Mouse (Mus musculus) kidney, adult 2 months (tissue): ENCODE results near the gene C8a. TPM values are rescaled to one million over a fixed set of nuclear protein-coding genes. Genes with fewer than 3 reads are reported as not detected.

Experiments
- DNase-seq: peaks from one replicate; pipeline ENCODE4 v3.0.0; 2021
- H3K27ac ChIP-seq: fragments of 200-500 bp; 2 replicates; pipeline ENCODE4 v1.5.1; 2012; ENCODE audit warnings: low read depth, low read length, control low read depth, inconsistent platforms; ENCODE audit not compliant: insufficient read depth
- H3K27me3 ChIP-seq: fragments of 200-500 bp; replicated peaks from 2 replicates; pipeline ENCODE4 v1.6.1; 2012; ENCODE audit warnings: mild to moderate bottlenecking, moderate library complexity, low read length, inconsistent platforms; ENCODE audit not compliant: control insufficient read depth, insufficient read depth
- H3K36me3 ChIP-seq: fragments of 200-500 bp; 2 replicates; pipeline ENCODE4 v1.6.1; 2012; ENCODE audit warnings: mild to moderate bottlenecking, moderate library complexity, low read length, inconsistent platforms; ENCODE audit not compliant: control insufficient read depth, insufficient read depth
- H3K4me1 ChIP-seq: fragments of 200-500 bp; 2 replicates; pipeline ENCODE4 v1.6.1; 2011; ENCODE audit warnings: low read length; ENCODE audit not compliant: control insufficient read depth, insufficient read depth
- H3K4me3 ChIP-seq: fragments of 200-500 bp; 2 replicates; pipeline ENCODE4 v1.5.1; 2011; ENCODE audit warnings: mild to moderate bottlenecking, low read depth, low read length, control low read depth; ENCODE audit not compliant: insufficient read depth
- CTCF ChIP-seq: fragments of 200-500 bp; conservative IDR thresholded peaks from 2 replicates; pipeline ENCODE4 v1.5.1; 2011; ENCODE audit warnings: low read depth, mild to moderate bottlenecking, control low read depth, low read length, moderate library complexity, mixed read lengths; ENCODE audit not compliant: insufficient read depth, insufficient read length
- POLR2A ChIP-seq: fragments of 200-500 bp; IDR thresholded peaks from one replicate; pipeline ENCODE4 v1.6.1; 2011; ENCODE audit warnings: low read depth, low read length, control low read depth
- WGBS: fragments of 180-500 bp; shearing (Covaris S2); methylation state at CpG from one replicate; pipeline ENCODE4 v1.1.7; 2018; 5-methylcytosine and 5-hydroxymethylcytosine counted together
- polyA plus RNA-seq: library from polyadenylated mRNA; depleted of rRNA; stranded (reverse); fragments of >200 nt; gene quantifications from 2 replicates; pipeline ENCODE4 v1.2.3, GENCODE M21; 2012

C8a gene
- polyA plus RNA-seq, 1 experiment: 10.4 TPM

DNA sequence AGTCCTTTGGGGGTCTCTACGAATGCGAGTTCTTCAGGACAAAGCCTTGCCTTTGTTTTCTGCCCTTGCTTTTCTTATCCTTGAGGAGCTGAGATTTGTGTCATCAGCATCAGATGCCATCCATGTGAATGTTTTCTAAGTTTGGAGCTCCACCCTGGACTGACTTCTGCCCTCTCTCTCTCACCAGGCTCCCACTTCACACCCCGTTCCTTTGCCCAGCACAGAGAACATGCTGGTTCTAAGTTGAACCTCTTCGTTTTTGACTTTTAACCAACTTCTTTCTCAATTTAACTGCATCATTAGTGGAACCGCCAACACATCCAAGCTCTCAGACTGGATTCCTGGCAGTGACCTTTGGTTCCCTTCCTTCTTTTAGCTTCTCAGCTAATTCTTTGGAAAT is 6.0 kb downstream of the C8a start:
- Histone ChIP-seq H3K4me3 (no peak overlapping the region), H3K27me3 (no peaks in the 10 kb centered on the region), H3K27ac (peak overlapping the region; percentile 52; the same call in 1 of the 2 replicates), H3K36me3 (no peaks in the 10 kb centered on the region), H3K4me1 (peaks cover 8% of the 10 kb centered on the region; the same call in 1 of the 2 replicates)
- 72% methylated on average over 5 of the region's 5 CpGs for WGBS
- no peak for TF ChIP-seq CTCF
- TF ChIP-seq POLR2A: no peak
- peak; percentile 64 for DNase-seq

DNA sequence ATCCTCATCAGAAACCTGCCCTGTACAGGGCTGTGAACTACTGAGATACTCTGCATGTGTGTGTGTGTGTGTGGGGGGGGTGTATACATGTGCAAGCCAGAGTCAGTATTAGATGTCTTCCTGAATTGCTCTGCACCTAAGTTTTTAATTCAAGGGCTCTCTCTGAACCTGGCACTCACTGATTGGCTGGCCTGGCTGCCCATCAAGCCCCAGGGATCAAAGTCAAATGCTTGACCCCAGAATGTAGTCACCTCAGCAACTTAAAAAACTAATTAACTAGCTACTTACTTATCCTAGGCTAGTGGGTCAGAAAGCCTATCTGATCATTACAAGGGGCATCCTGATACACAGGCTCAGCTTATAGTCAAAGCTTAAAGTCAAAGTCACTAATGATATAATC is 6.6 kb downstream of the C8a start:
- Histone ChIP-seq H3K36me3 (no peaks in the 10 kb centered on the region), H3K4me1 (peaks cover 8% of the 10 kb centered on the region; the same call in 1 of the 2 replicates), H3K27ac (no peak overlapping the region), H3K4me3 (no peak overlapping the region), H3K27me3 (no peaks in the 10 kb centered on the region)
- peak; percentile 94 for DNase-seq
- no peak for TF ChIP-seq POLR2A
- TF ChIP-seq CTCF: no peak

DNA sequence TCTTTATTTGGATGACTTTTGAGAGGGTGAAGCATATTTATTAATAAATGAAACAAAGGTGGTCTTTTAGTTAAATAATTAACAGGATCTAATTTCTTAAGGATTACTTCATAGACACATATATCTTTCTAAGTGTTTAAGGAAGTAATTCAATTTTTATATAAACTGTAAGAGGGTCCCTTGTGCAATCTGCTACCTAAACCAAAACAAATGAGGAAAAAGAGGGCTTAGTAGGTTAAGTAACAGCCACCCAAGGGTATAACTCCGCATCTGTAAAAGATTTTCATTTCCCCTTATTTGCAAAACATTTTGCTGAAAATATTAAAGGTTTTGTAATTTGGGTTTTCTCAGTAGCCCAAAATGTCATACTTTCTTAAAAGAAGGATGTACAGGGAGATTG is 11.8 kb downstream of the C8a start:
- TF ChIP-seq POLR2A: no peak
- TF ChIP-seq CTCF: no peak
- peaks cover 2% of the 10 kb centered on the region; the same call in 1 of the 2 replicates for H3K4me1 ChIP-seq
- H3K36me3 ChIP-seq: no peaks in the 10 kb centered on the region
- no peak overlapping the region for H3K4me3 ChIP-seq
- no peak for DNase-seq
- WGBS: 93% methylated on average over 1 of the region's 1 CpGs
- H3K27ac ChIP-seq: no peak overlapping the region
- H3K27me3 ChIP-seq: no peaks in the 10 kb centered on the region

DNA sequence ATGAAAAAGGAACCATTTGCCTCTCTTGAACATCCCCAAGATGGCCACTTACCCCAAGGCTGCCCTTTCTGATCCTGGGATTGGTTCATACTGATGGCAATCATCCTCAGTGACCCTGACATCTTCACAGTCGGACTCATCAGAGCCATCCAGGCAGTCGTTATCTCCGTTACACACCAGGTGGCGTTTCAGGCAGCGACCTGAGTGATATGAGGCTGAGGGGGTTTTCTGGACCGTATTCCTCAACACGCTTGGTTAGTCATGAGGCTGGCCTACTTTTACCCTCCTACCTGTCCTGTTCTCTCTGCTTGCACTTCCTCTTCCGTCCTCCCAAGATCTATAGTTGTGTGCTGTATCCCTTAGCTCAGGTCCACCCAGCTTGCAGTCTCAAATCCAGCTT is 15.0 kb downstream of the C8a start:
- no peak overlapping the region for H3K27ac ChIP-seq
- H3K27me3 ChIP-seq: no peaks in the 10 kb centered on the region
- H3K4me3 ChIP-seq: no peak overlapping the region
- WGBS: 63% methylated on average over 8 of the region's 8 CpGs
- H3K4me1 ChIP-seq: no peaks in the 10 kb centered on the region
- TF ChIP-seq POLR2A: no peak
- peak; percentile 24; the same call in 1 of the 2 replicates for TF ChIP-seq CTCF
- DNase-seq: no peak
- H3K36me3 ChIP-seq: no peaks in the 10 kb centered on the region

DNA sequence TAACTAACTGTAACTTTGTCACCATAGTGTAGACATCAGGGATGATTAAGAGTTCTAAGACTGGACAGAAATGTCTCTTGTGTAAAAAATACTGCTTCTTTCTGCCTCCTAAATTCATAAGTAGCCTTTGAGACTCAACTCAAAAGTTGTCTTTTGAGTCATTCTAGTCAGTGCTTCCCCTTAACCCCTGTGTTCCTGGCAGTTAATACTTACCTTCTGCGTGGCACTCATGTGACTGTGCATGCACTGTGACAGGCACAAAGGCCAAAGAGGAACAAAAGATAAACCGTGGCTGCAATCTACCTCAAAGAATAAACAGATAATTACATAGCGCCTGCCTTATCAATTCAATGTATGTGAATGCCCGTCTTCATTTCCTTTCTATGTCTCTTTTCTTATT is 18.4 kb downstream of the C8a start:
- Histone ChIP-seq H3K27me3 (no peaks in the 10 kb centered on the region), H3K36me3 (no peaks in the 10 kb centered on the region)
- no peak for TF ChIP-seq POLR2A
- no peak for TF ChIP-seq CTCF

DNA sequence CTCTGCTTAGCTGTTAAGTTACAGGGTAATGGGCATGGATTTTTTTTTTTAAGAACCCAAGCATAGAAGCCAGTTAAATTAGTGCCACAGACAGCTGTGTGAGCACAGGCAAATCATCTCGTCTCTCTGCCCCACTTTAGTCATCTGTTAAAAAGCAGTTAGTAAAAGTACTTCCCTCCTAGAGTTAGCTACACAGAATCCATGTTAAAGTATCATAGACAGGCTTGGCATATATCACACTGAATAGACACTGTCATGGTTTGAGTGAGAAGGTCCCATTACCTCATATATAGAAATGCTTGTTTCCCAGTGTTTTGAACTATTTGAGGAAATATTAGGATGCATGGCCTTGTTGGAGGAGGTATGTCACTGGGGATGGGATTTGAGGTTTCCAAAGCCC is 19.2 kb downstream of the C8a start, which contains the start of gene Gm17662:
TSS of gene Gm17662 (plus strand) at position 301 of the 400 bp plus-strand sequence.
- no peak for TF ChIP-seq POLR2A
- TF ChIP-seq CTCF: no peak
- H3K4me1 ChIP-seq: no peaks in the 10 kb centered on the region
- 55% methylated on average over 1 of the region's 1 CpGs for WGBS
- H3K36me3 ChIP-seq: no peaks in the 10 kb centered on the region
- DNase-seq: no peak
- H3K4me3 ChIP-seq: no peak within 1 kb of the TSS
- no peaks in the 10 kb centered on the region for H3K27me3 ChIP-seq
- H3K27ac ChIP-seq: no peak within 1 kb of the TSS

More for the DNA sequence above, 18.4 kb downstream of the C8a start:
- 81% methylated on average over 4 of the region's 4 CpGs for WGBS
- no peak overlapping the region for H3K4me3 ChIP-seq
- no peak overlapping the region for H3K27ac ChIP-seq
- no peaks in the 10 kb centered on the region for H3K4me1 ChIP-seq
- DNase-seq: no peak

DNA sequence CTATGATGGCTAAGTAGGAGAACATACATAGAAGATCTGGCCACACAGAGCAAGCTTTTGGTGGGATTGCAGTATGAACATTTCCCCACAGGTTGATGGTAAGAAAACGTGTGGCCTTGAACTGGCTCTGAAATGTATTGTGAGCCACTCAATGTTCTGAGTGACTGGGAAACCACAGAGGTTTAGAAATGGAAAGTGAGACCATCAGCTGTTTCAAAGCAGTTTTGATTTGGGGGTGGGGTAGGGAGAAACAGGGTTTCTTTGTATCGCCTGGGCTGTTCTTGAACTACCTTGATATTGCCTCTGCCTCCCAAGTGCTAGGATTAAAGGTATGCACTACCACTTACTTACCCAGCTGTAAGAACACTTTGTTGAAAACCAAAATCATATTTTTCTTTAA is 21.0 kb downstream of the C8a start:
- Histone ChIP-seq H3K27ac (no peak overlapping the region), H3K4me3 (no peak overlapping the region), H3K36me3 (no peaks in the 10 kb centered on the region), H3K27me3 (no peaks in the 10 kb centered on the region), H3K4me1 (no peaks in the 10 kb centered on the region)
- 92% methylated on average over 2 of the region's 2 CpGs for WGBS
- TF ChIP-seq POLR2A (no peak), CTCF (no peak)
- no peak for DNase-seq

DNA sequence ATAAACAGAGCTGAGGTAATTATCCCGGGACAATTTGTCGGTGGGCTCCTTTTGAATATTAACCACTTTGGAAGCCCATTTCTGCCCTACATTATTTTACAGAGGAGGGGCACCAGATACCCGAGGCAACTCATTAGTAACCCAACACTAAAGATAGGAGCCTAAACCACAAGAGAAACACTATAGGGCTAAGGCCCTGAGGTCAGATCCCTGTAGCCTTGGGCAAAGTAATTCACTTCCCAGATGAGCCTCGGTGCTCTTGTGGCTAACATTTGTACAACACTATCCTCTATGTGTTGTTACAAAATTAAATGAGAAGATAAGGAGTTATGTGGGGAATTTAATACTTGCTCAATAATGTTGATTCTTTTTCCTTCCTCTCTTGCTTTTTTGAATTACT is 32.7 kb downstream of the C8a start:
- H3K27me3 ChIP-seq: no peaks in the 10 kb centered on the region
- no peaks in the 10 kb centered on the region for H3K36me3 ChIP-seq
- TF ChIP-seq CTCF (no peak), POLR2A (no peak)
- WGBS: 53% methylated on average over 4 of the region's 4 CpGs
- H3K27ac ChIP-seq: no peak overlapping the region
- H3K4me1 ChIP-seq: no peaks in the 10 kb centered on the region
- DNase-seq: no peak
- no peak overlapping the region for H3K4me3 ChIP-seq
